In the genomic region with DNA sequence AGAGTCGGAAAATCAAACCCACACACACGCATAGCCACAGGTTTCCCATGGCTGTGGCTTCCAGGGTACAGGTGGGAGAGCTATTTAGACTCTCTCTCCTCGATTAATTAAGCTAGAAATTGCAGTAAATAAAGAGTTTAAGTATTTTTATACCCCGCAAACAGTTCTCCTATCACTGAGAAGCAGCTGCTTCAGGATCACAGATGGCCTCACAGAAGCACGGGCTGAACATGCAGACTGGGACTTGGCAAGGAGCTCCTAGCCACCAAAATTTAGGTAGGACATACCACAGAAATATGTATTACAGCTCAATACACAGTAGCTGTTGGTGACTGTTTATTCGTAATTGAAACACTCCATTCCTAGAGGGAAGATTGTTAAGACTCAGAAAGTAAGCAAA, we compare ENCODE assay signal across 28 mouse cellular contexts. TPM values are rescaled to one million over a fixed set of nuclear protein-coding genes. Genes with fewer than 3 reads are reported as not detected.
DNase-seq lines count a peak whose midpoint lies in the region; ATAC-seq lines count a peak whose summit lies in the region.
"Had no signal": no experiment of that assay in that cellular context is flagged by ENCODE, and none has a peak within 500 bp of the region (broad histone marks: within the 10 kb centered on the region; RNA-seq: fewer than 3 reads in every experiment).

No protein-coding gene starts in this region.

- H3K27ac ChIP-seq in forebrain, embryonic 16.5 days (ENCODE audit: low read length), result no peak overlapping the region
- H3K27ac ChIP-seq in forebrain, embryonic 15.5 days (replicated peaks), result no peak overlapping the region
- H3K27ac ChIP-seq: embryonic facial prominence, embryonic 13.5 days; heart, embryonic 10.5 days; heart, embryonic 15.5 days; limb, embryonic 13.5 days; midbrain, embryonic 12.5 days; neural tube, embryonic 12.5 days; stomach, embryonic 15.5 days had no signal

- peak; percentile 50; the same call in 1 of the 2 replicates for ATAC-seq in forebrain, embryonic 16.5 days
- ATAC-seq in forebrain, embryonic 15.5 days (replicated peaks), result no peak
- ATAC-seq: CD4-positive, CD25-positive, alpha-beta regulatory T cell, adult 4 months; hindbrain, embryonic 16.5 days had no signal

- H3K36me3 ChIP-seq in forebrain, embryonic 16.5 days (ENCODE audit: control insufficient read depth, insufficient read depth), result no peaks in the 10 kb centered on the region
- no peaks in the 10 kb centered on the region for H3K36me3 ChIP-seq in forebrain, embryonic 15.5 days
- H3K36me3 ChIP-seq: embryonic facial prominence, embryonic 13.5 days; heart, embryonic 10.5 days; heart, embryonic 15.5 days; limb, embryonic 13.5 days; midbrain, embryonic 12.5 days; neural tube, embryonic 12.5 days; stomach, embryonic 15.5 days had no signal

- H3K4me1 ChIP-seq in forebrain, embryonic 16.5 days (replicated peaks; ENCODE audit: control insufficient read depth, insufficient read depth, low read length), result no peaks in the 10 kb centered on the region
- no peaks in the 10 kb centered on the region for H3K4me1 ChIP-seq in forebrain, embryonic 15.5 days
- H3K4me1 ChIP-seq: embryonic facial prominence, embryonic 13.5 days; heart, embryonic 10.5 days; heart, embryonic 15.5 days; limb, embryonic 13.5 days; megakaryocyte, embryonic 14.5 days; midbrain, embryonic 12.5 days; neural tube, embryonic 12.5 days; stomach, embryonic 15.5 days had no signal

- WGBS in forebrain, embryonic 16.5 days, result 73% methylated on average over 6 of the region's 6 CpGs
- 74% methylated on average over 6 of the region's 6 CpGs for WGBS in forebrain, embryonic 15.5 days

- H3K4me3 ChIP-seq in forebrain, embryonic 16.5 days (replicated peaks; ENCODE audit: low read length), result no peak overlapping the region
- H3K4me3 ChIP-seq in forebrain, embryonic 15.5 days, result no peak overlapping the region
- H3K4me3 ChIP-seq: embryonic facial prominence, embryonic 13.5 days; heart, embryonic 10.5 days; heart, embryonic 15.5 days; limb, embryonic 13.5 days; megakaryocyte, embryonic 14.5 days; midbrain, embryonic 12.5 days; myocyte; neural tube, embryonic 12.5 days; stomach, embryonic 15.5 days had no signal

- no peaks in the 10 kb centered on the region for H3K9me3 ChIP-seq in forebrain, embryonic 16.5 days (ENCODE audit: control insufficient read depth, low read length)
- H3K9me3 ChIP-seq in forebrain, embryonic 15.5 days, result no peaks in the 10 kb centered on the region
- H3K9me3 ChIP-seq: embryonic facial prominence, embryonic 13.5 days; heart, embryonic 10.5 days; heart, embryonic 15.5 days; limb, embryonic 13.5 days; midbrain, embryonic 12.5 days; neural tube, embryonic 12.5 days; stomach, embryonic 15.5 days had no signal

- DNase-seq in brain, adult 2 months (ENCODE audit: low read depth, low spot score), result peak; percentile 69
- peak; percentile 68 to 85 for DNase-seq in layer of hippocampus, adult 18-20 months (ENCODE audit: low spot score in 2 of 2)
- DNase-seq in layer of hippocampus, postnatal 14 days (ENCODE audit: low spot score in 2 of 2), result peak; percentile 46 to 73
- DNase-seq in left cerebral cortex, adult 11 months (ENCODE audit: low spot score), result no peak
- DNase-seq in adrenal gland, postnatal 36 days, result no peak
- DNase-seq: adrenal gland, postnatal 14 days; cerebellum, adult 9-11 months; gastrocnemius, postnatal 10 days; kidney, adult 18-20 months; kidney, postnatal 36 days; lung, postnatal 4 days; right cerebral cortex, postnatal 14 days; thymus, postnatal 14 days had no signal

- H3K4me2 ChIP-seq in forebrain, embryonic 16.5 days (ENCODE audit: low read length), result no peak overlapping the region
- no peak overlapping the region for H3K4me2 ChIP-seq in forebrain, embryonic 15.5 days (replicated peaks)
- H3K4me2 ChIP-seq: embryonic facial prominence, embryonic 13.5 days; heart, embryonic 15.5 days; limb, embryonic 13.5 days; liver, embryonic 11.5 days; midbrain, embryonic 12.5 days; neural tube, embryonic 12.5 days; stomach, embryonic 15.5 days had no signal

- H3K27me3 ChIP-seq in forebrain, embryonic 16.5 days (replicated peaks; ENCODE audit: control insufficient read depth, insufficient read depth, low read length), result no peaks in the 10 kb centered on the region
- H3K27me3 ChIP-seq in forebrain, embryonic 15.5 days, result no peaks in the 10 kb centered on the region
- H3K27me3 ChIP-seq: embryonic facial prominence, embryonic 13.5 days; heart, embryonic 15.5 days; limb, embryonic 13.5 days; megakaryocyte, embryonic 14.5 days; midbrain, embryonic 12.5 days; neural tube, embryonic 12.5 days; stomach, embryonic 15.5 days had no signal

- H3K9ac ChIP-seq in forebrain, embryonic 16.5 days (replicated peaks; ENCODE audit: low read depth, low read length), result no peak overlapping the region
- H3K9ac ChIP-seq in forebrain, embryonic 15.5 days (replicated peaks), result no peak overlapping the region
- H3K9ac ChIP-seq: embryonic facial prominence, embryonic 13.5 days; heart, embryonic 15.5 days; limb, embryonic 13.5 days; midbrain, embryonic 12.5 days; neural tube, embryonic 12.5 days; stomach, embryonic 15.5 days had no signal

RNA-seq across cellular contexts. Expression of a gene that starts 14.0 kb away (rescaled TPM):
- 6.3 and 9.9 TPM in 2 replicates for polyA plus RNA-seq in forebrain, embryonic 16.5 days (2015; fragmentation: Nextera tagmentation; extraction: Ambion mirVana)
- 5.4 and 5.5 TPM in 2 replicates for polyA plus RNA-seq in forebrain, embryonic 15.5 days (2015; fragmentation: Nextera tagmentation; extraction: Ambion mirVana)
- 10 to 100 TPM; 55.8 to 68.2 TPM for total RNA-seq in layer of hippocampus, adult 18-20 months (2021)
- total RNA-seq in layer of hippocampus, postnatal 14 days (2021), result 10 to 100 TPM; 59.5 to 80.0 TPM
- under 1 TPM; 0.40 to 0.53 TPM for total RNA-seq in adrenal gland, postnatal 36 days (2021)
- total RNA-seq: common myeloid progenitor, adult 5-6 weeks had no signal

Comparison
In these comparisons a context has a peak if more than half of its experiments do, and no peak if none do; other contexts are left out.
1. DNase-seq: peak in brain, adult 2 months (single experiment), layer of hippocampus, adult 18-20 months (2 of 2) and layer of hippocampus, postnatal 14 days (2 of 2); none in left cerebral cortex, adult 11 months (single experiment) and adrenal gland, postnatal 36 days (0 of 2).
2. RNA of a gene that starts 14.0 kb away (total RNA-seq): 59.5 to 80.0 TPM in layer of hippocampus, postnatal 14 days and 55.8 to 68.2 TPM in layer of hippocampus, adult 18-20 months; 0.40 to 0.53 TPM in adrenal gland, postnatal 36 days; every median in the first group is over 10 times any median in the second.